Mouse (Mus musculus): ENCODE data around the gene Dna2.
A peak's percentile ranks its signal among the peaks of the same experiment; 100 is the strongest.
"Not testable (repeated sequence)": the region's sequence is repeated elsewhere in the genome, so short reads cannot be mapped to it uniquely, and the experiment has no call there.

Dna2 gene

GRCm38 (mm10) chr10:62946738-62947471 lies at the start of gene Dna2:
Gene Dna2, plus strand, starts transcription at chr10:62947026.
- peak; percentile 67 to 68 for DNase-seq (ENCODE audit: low spot score in 2 of 2)

- no peak for DNase-seq (ENCODE audit: low spot score in 2 of 2)
Measured at GRCm38 (mm10) chr10:62897437-62897836, 49.4 kb upstream of the Dna2 start.

- DNase-seq (ENCODE audit: low spot score in 2 of 2), result no peak
Measured at GRCm38 (mm10) chr10:62898061-62898460, 48.8 kb upstream of the Dna2 start.

DNA sequence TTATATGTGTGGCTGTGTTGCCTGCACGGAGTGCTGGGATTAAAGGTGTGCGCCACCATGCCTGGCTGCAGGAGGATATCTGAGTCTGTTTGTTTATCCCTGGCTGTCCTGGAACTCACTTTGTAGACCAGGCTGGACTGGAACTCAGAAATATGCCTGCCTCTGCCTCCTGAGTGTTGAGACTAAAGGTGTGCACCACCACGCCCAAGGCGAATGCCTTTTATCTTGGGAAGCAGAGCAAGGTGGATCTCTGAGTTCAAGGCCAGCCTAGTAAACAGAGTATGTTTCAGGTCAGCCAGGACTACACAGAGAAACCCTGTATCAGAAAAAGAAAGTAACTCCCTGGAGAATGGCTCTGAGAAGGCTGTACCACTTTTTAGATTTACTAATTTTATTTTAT lies 46.7 kb upstream of the Dna2 start:
- no peak for DNase-seq (ENCODE audit: low spot score in 2 of 2)

GRCm38 (mm10) chr10:62901826-62902225 lies 45.0 kb upstream of the Dna2 start:
- DNase-seq (ENCODE audit: low spot score in 2 of 2), result no peak

- DNase-seq (ENCODE audit: low spot score in 2 of 2), result no peak
Measured at GRCm38 (mm10) chr10:62902829-62903228, 44.0 kb upstream of the Dna2 start.

GRCm38 (mm10) chr10:62906336-62906735 lies 40.5 kb upstream of the Dna2 start:
- DNase-seq (ENCODE audit: low spot score in 2 of 2), result no peak

DNA sequence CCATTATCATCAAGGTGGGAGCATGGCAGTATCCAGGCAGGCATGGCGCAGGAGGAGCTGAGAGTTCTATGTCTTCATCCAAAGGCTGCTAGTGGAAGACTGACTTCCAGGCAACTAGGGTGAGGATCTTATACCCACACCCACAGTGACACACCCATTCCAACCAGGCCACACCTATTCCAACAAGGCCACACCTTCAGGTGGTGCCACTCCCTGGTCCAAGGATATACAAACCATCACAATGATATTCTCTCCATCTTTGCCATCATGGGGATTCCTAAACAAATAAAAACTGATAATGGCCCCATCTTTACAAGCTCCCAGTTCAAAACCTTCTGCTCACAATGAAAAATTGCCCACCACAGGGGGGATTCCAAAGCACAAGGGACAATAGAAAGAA lies 37.9 kb upstream of the Dna2 start, which contains the start of gene Tet1:
TSS of gene Tet1 (minus strand) at position 101 of the 400 bp plus-strand sequence.
- DNase-seq (ENCODE audit: low spot score in 2 of 2), result not testable (repeated sequence)

- DNase-seq (ENCODE audit: low spot score in 2 of 2), result no peak
Measured at GRCm38 (mm10) chr10:62911120-62911519, 35.7 kb upstream of the Dna2 start.

GRCm38 (mm10) chr10:62918985-62919384 lies 27.8 kb upstream of the Dna2 start:
- no peak for DNase-seq (ENCODE audit: low spot score in 2 of 2)

DNA sequence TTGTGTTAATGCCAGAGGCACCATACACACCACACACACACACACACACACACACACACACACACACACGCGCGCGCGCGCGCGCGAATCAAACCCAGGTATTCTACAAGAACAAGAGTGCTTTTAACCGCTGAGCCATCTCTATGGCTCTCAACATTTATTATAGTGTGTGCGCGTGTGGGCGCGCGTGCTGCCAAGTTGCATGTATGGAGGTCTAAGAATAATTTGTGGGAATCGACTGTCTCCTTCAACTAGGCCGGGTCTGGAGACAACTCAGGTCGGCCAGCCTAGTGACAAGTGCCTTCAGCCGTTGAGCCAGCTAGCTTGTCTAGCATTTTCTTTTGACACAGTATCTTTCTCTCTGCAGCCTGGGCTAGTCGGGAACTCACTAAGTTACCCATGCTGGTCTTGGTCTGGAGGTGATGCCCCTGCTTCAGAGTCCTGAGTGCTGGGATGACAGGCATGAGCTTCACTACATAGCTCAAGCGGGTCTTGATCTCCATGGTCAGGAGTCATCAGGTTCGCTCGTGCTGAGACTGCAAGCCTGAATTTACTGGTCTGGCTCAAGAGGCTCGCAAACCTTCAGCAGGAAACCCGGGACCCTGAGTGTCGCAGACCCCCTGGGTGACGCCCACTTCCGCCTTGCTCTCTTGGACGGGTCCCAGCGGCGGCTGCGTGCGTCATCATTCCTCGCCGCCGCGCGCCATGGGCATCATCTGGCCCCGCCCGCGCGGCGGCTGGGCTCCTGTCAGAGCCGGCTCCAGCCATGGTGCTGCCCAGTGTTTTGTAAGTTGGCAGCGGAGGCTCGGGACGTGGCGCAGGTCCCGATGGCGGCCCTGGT lies 26.7 kb upstream of the Dna2 start, which contains the start of gene Slc25a16:
TSS of gene Slc25a16 (plus strand) at position 709 of the 841 bp plus-strand sequence.
- peak; percentile 90 for DNase-seq (ENCODE audit: low spot score in 2 of 2)

GRCm38 (mm10) chr10:62920766-62921156 lies 26.1 kb upstream of the Dna2 start:
- DNase-seq (ENCODE audit: low spot score in 2 of 2), result no peak

GRCm38 (mm10) chr10:62924096-62924635 lies 22.7 kb upstream of the Dna2 start:
- no peak for DNase-seq (ENCODE audit: low spot score in 2 of 2)

GRCm38 (mm10) chr10:62932381-62932780 lies 14.4 kb upstream of the Dna2 start:
- no peak for DNase-seq (ENCODE audit: low spot score in 2 of 2)

DNA sequence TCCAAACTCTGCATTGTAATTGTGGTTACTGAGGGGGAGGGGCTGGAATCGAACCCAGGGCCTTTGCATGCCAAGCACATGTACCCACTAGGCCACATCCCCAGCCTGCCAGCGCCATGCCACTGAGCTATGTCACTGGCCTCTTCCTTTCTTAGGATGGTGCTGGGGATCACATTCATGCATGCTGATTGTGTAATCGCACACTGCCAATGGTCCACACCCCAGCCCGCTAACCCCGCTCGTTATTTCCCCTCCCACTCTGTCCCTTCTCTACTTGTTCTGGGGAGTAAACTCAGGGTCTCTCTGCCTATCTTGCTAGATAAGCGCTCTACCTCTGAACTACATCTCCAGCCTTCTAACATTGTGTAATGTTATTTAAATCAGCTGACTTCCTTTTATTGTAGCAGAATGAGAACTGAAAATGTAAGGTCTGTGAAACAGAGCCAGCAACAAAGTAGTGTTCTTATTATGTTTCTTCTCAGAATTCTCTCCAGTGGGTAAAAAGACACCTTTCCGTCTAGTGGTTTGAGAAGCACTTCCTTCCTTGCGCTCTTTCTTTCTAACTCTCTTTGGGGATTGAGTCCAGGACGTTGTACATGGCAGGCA lies 1.7 kb upstream of the Dna2 start:
- no peak for DNase-seq (ENCODE audit: low spot score in 2 of 2)

DNA sequence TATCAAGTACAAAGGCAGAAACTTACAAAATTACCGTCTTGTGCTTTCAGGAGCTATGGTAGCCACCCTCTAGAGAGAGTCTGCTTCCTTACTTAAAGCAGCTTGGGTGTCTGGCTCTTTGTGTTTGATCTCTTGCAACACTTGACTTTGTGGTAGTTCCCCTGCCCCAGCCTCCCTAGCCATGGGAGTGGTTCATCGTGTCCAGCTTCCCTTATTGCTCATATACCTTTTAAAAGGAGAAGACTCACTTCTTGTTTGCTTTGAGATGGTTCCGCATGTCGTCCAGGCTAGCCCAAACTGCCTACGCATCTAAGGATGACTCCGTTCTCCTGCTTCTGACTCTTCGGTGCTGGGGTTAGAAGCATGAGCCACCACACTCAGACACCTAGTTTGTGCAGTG lies 1.7 kb downstream of the Dna2 start:
- no peak for DNase-seq (ENCODE audit: low spot score in 2 of 2)

GRCm38 (mm10) chr10:62963956-62964355 lies 17.1 kb downstream of the Dna2 start:
- DNase-seq (ENCODE audit: low spot score in 2 of 2), result no peak

- no peak for DNase-seq (ENCODE audit: low spot score in 2 of 2)
Measured at GRCm38 (mm10) chr10:62965796-62966195, 19.0 kb downstream of the Dna2 start.

DNA sequence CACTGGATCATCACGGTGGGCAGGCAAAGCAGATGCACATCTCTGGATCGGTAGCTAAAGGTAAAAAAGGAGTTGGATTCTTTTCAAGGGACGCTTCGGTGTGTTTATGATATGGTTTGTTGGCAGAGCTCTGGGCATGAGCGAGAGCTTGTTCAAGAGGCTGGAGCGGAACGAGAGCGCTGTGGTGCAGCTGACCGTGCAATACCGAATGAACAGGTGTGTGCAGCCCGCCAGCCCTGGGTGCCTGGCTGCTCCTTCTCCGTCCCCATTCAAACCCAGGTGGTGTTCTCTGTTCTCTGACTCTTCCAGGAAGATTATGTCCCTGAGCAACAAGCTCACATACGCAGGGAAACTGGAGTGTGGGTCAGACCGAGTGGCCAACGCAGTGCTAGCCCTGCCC lies 19.5 kb downstream of the Dna2 start:
- no peak for DNase-seq (ENCODE audit: low spot score in 2 of 2)

DNA sequence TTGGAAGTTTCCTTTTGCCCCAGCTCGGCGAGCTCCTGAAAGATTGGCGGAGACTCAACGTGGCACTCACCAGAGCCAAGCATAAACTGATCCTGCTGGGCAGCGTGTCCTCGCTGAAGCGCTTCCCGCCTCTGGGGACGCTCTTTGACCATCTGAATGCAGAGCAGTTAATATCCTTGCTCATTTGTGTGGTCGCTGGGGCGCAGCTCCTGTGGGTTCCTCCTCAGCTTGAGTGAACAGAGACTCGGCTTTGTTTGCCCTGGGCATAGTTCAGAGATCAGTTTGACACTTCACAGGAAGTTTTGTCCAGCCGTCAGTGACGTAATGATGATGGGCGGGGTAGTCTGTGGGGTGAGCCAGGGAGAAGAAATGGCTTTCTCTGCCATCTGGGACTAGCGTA lies 25.0 kb downstream of the Dna2 start:
- DNase-seq (ENCODE audit: low spot score in 2 of 2), result no peak

DNA sequence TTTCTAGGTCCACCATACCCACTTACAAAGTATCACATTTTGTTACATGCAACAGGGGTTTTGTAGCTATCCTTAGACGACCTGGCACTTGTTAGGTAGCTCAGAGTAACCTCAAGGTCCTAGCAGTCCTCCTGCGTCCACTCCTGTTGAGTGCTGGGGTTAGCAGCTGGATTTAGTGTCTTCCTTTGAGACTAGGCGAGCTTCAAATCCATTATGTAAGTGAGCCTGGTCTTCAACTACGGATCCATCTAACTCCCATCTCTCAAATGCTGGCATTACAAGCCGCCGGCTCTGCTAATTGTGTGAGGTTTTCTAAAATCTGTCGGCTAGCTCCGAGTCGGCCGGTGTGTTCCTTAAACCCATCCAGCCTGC lies 32.8 kb downstream of the Dna2 start:
- DNase-seq (ENCODE audit: low spot score in 2 of 2), result no peak

All from heart, adult 9 months (tissue).